Mouse (Mus musculus): ENCODE data around the gene Pip4k2c. TPM values are rescaled to one million over a fixed set of nuclear protein-coding genes. Genes with fewer than 3 reads are reported as not detected.

Pip4k2c gene
- polyA plus RNA-seq, 1 experiment from 2014 or later: 31.0 TPM

- WGBS: 74% methylated on average over 11 of the region's 11 CpGs
- Histone ChIP-seq H3K9ac (replicated peaks; ENCODE audit: low read depth) (no peak overlapping the region), H3K27ac (ENCODE audit: low read length) (no peak overlapping the region), H3K4me3 (ENCODE audit: low read depth, low read length) (no peak overlapping the region), H3K4me1 (ENCODE audit: insufficient read depth, low read depth, low read length) (peaks cover 5% of the 10 kb centered on the region; the same call in 1 of the 2 replicates), H3K27me3 (replicated peaks; ENCODE audit: insufficient read depth, low read length) (no peaks in the 10 kb centered on the region), H3K36me3 (ENCODE audit: insufficient read depth, low read length) (peaks cover 17% of the 10 kb centered on the region; the same call in 1 of the 2 replicates), H3K9me3 (ENCODE audit: low read length) (no peaks in the 10 kb centered on the region), H3K4me2 (replicated peaks; ENCODE audit: low read depth, low read length) (no peak overlapping the region)
- DNase-seq (ENCODE audit: low spot score) (no peak), ATAC-seq (no peak)
- no peak for TF ChIP-seq CTCF (IDR thresholded peaks at IDR 0.05)
- no peak for TF ChIP-seq EP300 (IDR thresholded peaks at IDR 0.05)
Measured at GRCm38 (mm10) chr10:127197505-127198110, 13.8 kb downstream of the Pip4k2c start.

- Histone ChIP-seq H3K9me3 (ENCODE audit: low read length) (no peaks in the 10 kb centered on the region), H3K4me2 (replicated peaks; ENCODE audit: low read depth, low read length) (no peak overlapping the region), H3K4me1 (ENCODE audit: insufficient read depth, low read depth, low read length) (peaks cover 5% of the 10 kb centered on the region; the same call in 1 of the 2 replicates), H3K4me3 (ENCODE audit: low read depth, low read length) (no peak overlapping the region), H3K27me3 (replicated peaks; ENCODE audit: insufficient read depth, low read length) (no peaks in the 10 kb centered on the region), H3K27ac (ENCODE audit: low read length) (no peak overlapping the region), H3K9ac (replicated peaks; ENCODE audit: low read depth) (no peak overlapping the region), H3K36me3 (ENCODE audit: insufficient read depth, low read length) (peaks cover 13% of the 10 kb centered on the region; the same call in 1 of the 2 replicates)
- WGBS: 86% methylated on average over 8 of the region's 8 CpGs
- DNase-seq (ENCODE audit: low spot score): no peak
- TF ChIP-seq EP300 (IDR thresholded peaks at IDR 0.05) (no peak), CTCF (IDR thresholded peaks at IDR 0.05) (no peak)
- no peak for ATAC-seq
Measured at GRCm38 (mm10) chr10:127197104-127197503, 14.3 kb downstream of the Pip4k2c start.

- DNase-seq (ENCODE audit: low spot score): peak; percentile 93
- H3K27ac ChIP-seq (ENCODE audit: low read length): peak overlapping the region; percentile 92
- H3K9ac ChIP-seq (replicated peaks; ENCODE audit: low read depth): peak overlapping the region; percentile 67; the same call in 1 of the 2 replicates
- ATAC-seq: peak; percentile 86
- H3K9me3 ChIP-seq (ENCODE audit: low read length): no peaks in the 10 kb centered on the region
- no peaks in the 10 kb centered on the region for H3K27me3 ChIP-seq (replicated peaks; ENCODE audit: insufficient read depth, low read length)
- WGBS: 12% methylated on average over 5 of the region's 5 CpGs
- peaks cover 5% of the 10 kb centered on the region; the same call in 1 of the 2 replicates for H3K4me1 ChIP-seq (ENCODE audit: insufficient read depth, low read depth, low read length)
- TF ChIP-seq CTCF (IDR thresholded peaks at IDR 0.05): no peak
- no peak for TF ChIP-seq EP300 (IDR thresholded peaks at IDR 0.05)
- 0 out of 2 replicates have a peak, but pooled peaks cover 12% of the 10 kb centered on the region for H3K36me3 ChIP-seq (ENCODE audit: insufficient read depth, low read length)
- H3K4me3 ChIP-seq (ENCODE audit: low read depth, low read length): peak overlapping the region; percentile 64
- H3K4me2 ChIP-seq (replicated peaks; ENCODE audit: low read depth, low read length): peak overlapping the region; percentile 95
Measured at GRCm38 (mm10) chr10:127196392-127196791, 15.0 kb downstream of the Pip4k2c start.

GRCm38 (mm10) chr10:127195328-127196129, 15.9 kb downstream of the Pip4k2c start, which contains the start of gene Dtx3:
Gene Dtx3, minus strand, starts transcription at chr10:127195728.
- Histone ChIP-seq H3K4me2 (replicated peaks; ENCODE audit: low read depth, low read length) (peak within 1 kb of the TSS; percentile 95), H3K27me3 (replicated peaks; ENCODE audit: insufficient read depth, low read length) (no peaks in the 10 kb centered on the region), H3K36me3 (ENCODE audit: insufficient read depth, low read length) (0 out of 2 replicates have a peak, but pooled peaks cover 12% of the 10 kb centered on the region), H3K9me3 (ENCODE audit: low read length) (no peaks in the 10 kb centered on the region), H3K27ac (ENCODE audit: low read length) (peak within 1 kb of the TSS; percentile 92), H3K4me3 (ENCODE audit: low read depth, low read length) (peak within 1 kb of the TSS; percentile 64), H3K4me1 (ENCODE audit: insufficient read depth, low read depth, low read length) (peaks cover 5% of the 10 kb centered on the region; the same call in 1 of the 2 replicates), H3K9ac (replicated peaks; ENCODE audit: low read depth) (peak within 1 kb of the TSS; percentile 67)
- DNase-seq (ENCODE audit: low spot score): peak; percentile 55
- ATAC-seq: peak; percentile 41
- TF ChIP-seq EP300 (IDR thresholded peaks at IDR 0.05) (no peak), CTCF (IDR thresholded peaks at IDR 0.05) (no peak)
- WGBS: 1% methylated on average over 24 of the region's 47 CpGs

- no peak for TF ChIP-seq CTCF (IDR thresholded peaks at IDR 0.05)
- TF ChIP-seq EP300 (IDR thresholded peaks at IDR 0.05): no peak
- 0 out of 2 replicates have a peak, but pooled peaks cover 5% of the 10 kb centered on the region for H3K36me3 ChIP-seq (ENCODE audit: insufficient read depth, low read length)
- H3K27me3 ChIP-seq (replicated peaks; ENCODE audit: insufficient read depth, low read length): no peaks in the 10 kb centered on the region
- H3K27ac ChIP-seq (ENCODE audit: low read length): peak overlapping the region; percentile 92
- DNase-seq (ENCODE audit: low spot score) (peak; percentile 73), ATAC-seq (peak; percentile 58)
- no peaks in the 10 kb centered on the region for H3K9me3 ChIP-seq (ENCODE audit: low read length)
- WGBS: 4% methylated on average over 22 of the region's 22 CpGs
- peak overlapping the region; percentile 67 for H3K9ac ChIP-seq (replicated peaks; ENCODE audit: low read depth)
- peak overlapping the region; percentile 64 for H3K4me3 ChIP-seq (ENCODE audit: low read depth, low read length)
- H3K4me2 ChIP-seq (replicated peaks; ENCODE audit: low read depth, low read length): peak overlapping the region; percentile 95
- H3K4me1 ChIP-seq (ENCODE audit: insufficient read depth, low read depth, low read length): peaks cover 10% of the 10 kb centered on the region; the same call in 1 of the 2 replicates
Measured at GRCm38 (mm10) chr10:127194428-127195327, 16.7 kb downstream of the Pip4k2c start.
